18 mouse cellular contexts compared by ENCODE assay signal in genomic region chr1:51476405-51476804, GRCm38 (mm10). TPM values are rescaled to one million over a fixed set of nuclear protein-coding genes. Genes with fewer than 3 reads are reported as not detected.
A peak's percentile ranks its signal among the peaks of the same experiment; 100 is the strongest.
DNase-seq lines count a peak whose midpoint lies in the region; ATAC-seq and TF ChIP-seq lines count a peak whose summit lies in the region.
"Had no signal": no experiment of that assay in that cellular context is flagged by ENCODE, and none has a peak within 500 bp of the region (broad histone marks: within the 10 kb centered on the region; RNA-seq: fewer than 3 reads in every experiment).

No protein-coding gene starts in this region.

- TF ChIP-seq CTCF in midbrain, postnatal 0 days (IDR thresholded peaks at IDR 0.05), result no peak

- 79% methylated on average over 1 of the region's 1 CpGs for WGBS in midbrain, embryonic 11.5 days
- whole genome bisulfite sequencing in midbrain, embryonic 16.5 days, result 83% methylated on average over 1 of the region's 1 CpGs
- WGBS in midbrain, postnatal 0 days, result 86% methylated on average over 1 of the region's 1 CpGs

- H3ac ChIP-seq in myocyte (ENCODE audit: control insufficient read depth, insufficient read length), result no peak overlapping the region

- H3K79me2 ChIP-seq in myocyte (ENCODE audit: control insufficient read depth, insufficient read depth), result peaks cover 17% of the 10 kb centered on the region

- no peak overlapping the region for H3K4me2 ChIP-seq in midbrain, embryonic 11.5 days
- H3K4me2 ChIP-seq in midbrain, embryonic 16.5 days (ENCODE audit: low read length), result no peak overlapping the region
- H3K4me2 ChIP-seq in myocyte (ENCODE audit: low read depth), result peak overlapping the region; percentile 87
- H3K4me2 ChIP-seq in midbrain, postnatal 0 days (ENCODE audit: low read depth, low read length, poor library complexity, severe bottlenecking), result no peak overlapping the region

- peak; percentile 41 for DNase-seq in midbrain, embryonic 11.5 days (ENCODE audit: low spot score, missing footprints)
- DNase-seq in CD4-positive, CD25-positive, alpha-beta regulatory T cell, adult 2 months (ENCODE audit: low read depth, low spot score), result peak; percentile 64
- peak; percentile 25 for DNase-seq in T-cell, adult 2 months (ENCODE audit: low spot score)
- DNase-seq in gastrocnemius, postnatal 14 days, result no peak
- no peak for DNase-seq in midbrain, postnatal 0 days (ENCODE audit: low spot score)
- DNase-seq: cerebellum, postnatal 36 days; forebrain, postnatal 0 days; gastrocnemius, postnatal 25 days; kidney, adult 8-10 months; lung, postnatal 10 days; midbrain, embryonic 14.5 days; right cerebral cortex, postnatal 4 days; thymus, postnatal 36 days had no signal

- TF ChIP-seq POLR2A in myocyte (IDR thresholded peaks at IDR 0.05; ENCODE audit: insufficient read length, low read depth), result no peak

- no peaks in the 10 kb centered on the region for H3K36me3 ChIP-seq in midbrain, embryonic 11.5 days (ENCODE audit: control insufficient read depth, insufficient read depth, low read length)
- no peaks in the 10 kb centered on the region for H3K36me3 ChIP-seq in midbrain, embryonic 16.5 days (ENCODE audit: control insufficient read depth, insufficient read depth, low read length)
- peaks cover 29% of the 10 kb centered on the region for H3K36me3 ChIP-seq in myocyte (ENCODE audit: control insufficient read depth, insufficient read depth)
- no peaks in the 10 kb centered on the region for H3K36me3 ChIP-seq in midbrain, postnatal 0 days (ENCODE audit: insufficient read depth, low read length)
- H3K36me3 ChIP-seq: hindbrain, embryonic 13.5 days had no signal

- no peaks in the 10 kb centered on the region for H3K9me3 ChIP-seq in midbrain, embryonic 11.5 days (ENCODE audit: control insufficient read depth, low read length)
- no peaks in the 10 kb centered on the region for H3K9me3 ChIP-seq in midbrain, embryonic 16.5 days (replicated peaks; ENCODE audit: control insufficient read depth, low read length, poor library complexity, severe bottlenecking)
- no peaks in the 10 kb centered on the region for H3K9me3 ChIP-seq in midbrain, postnatal 0 days (ENCODE audit: low read length)
- H3K9me3 ChIP-seq: heart, embryonic 12.5 days; hindbrain, embryonic 13.5 days had no signal

- no peaks in the 10 kb centered on the region for H3K27me3 ChIP-seq in midbrain, embryonic 11.5 days (ENCODE audit: control insufficient read depth, insufficient read depth, low read length)
- H3K27me3 ChIP-seq in midbrain, embryonic 16.5 days (ENCODE audit: control insufficient read depth, insufficient read depth, low read depth, low read length), result no peaks in the 10 kb centered on the region
- H3K27me3 ChIP-seq in myocyte (ENCODE audit: control insufficient read depth, insufficient read depth, insufficient read length), result no peaks in the 10 kb centered on the region
- H3K27me3 ChIP-seq in midbrain, postnatal 0 days (ENCODE audit: insufficient read depth, low read length), result no peaks in the 10 kb centered on the region
- H3K27me3 ChIP-seq: heart, embryonic 12.5 days; hindbrain, embryonic 13.5 days had no signal

- ATAC-seq in midbrain, embryonic 11.5 days (ENCODE audit: low FRiP score), result no peak
- no peak for ATAC-seq in midbrain, embryonic 16.5 days
- no peak for ATAC-seq in midbrain, postnatal 0 days (ENCODE audit: low FRiP score)
- ATAC-seq: forebrain, postnatal 0 days had no signal

- no peak overlapping the region for H3K9ac ChIP-seq in midbrain, embryonic 11.5 days (ENCODE audit: low read length)
- no peak overlapping the region for H3K9ac ChIP-seq in midbrain, embryonic 16.5 days (ENCODE audit: low read depth, low read length)
- H3K9ac ChIP-seq in midbrain, postnatal 0 days (replicated peaks; ENCODE audit: low read length, poor library complexity, severe bottlenecking), result no peak overlapping the region
- H3K9ac ChIP-seq: forebrain, postnatal 0 days; heart, embryonic 12.5 days; hindbrain, embryonic 13.5 days; liver, embryonic 14.5 days had no signal

- no peak overlapping the region for H3K4me3 ChIP-seq in midbrain, embryonic 11.5 days (ENCODE audit: low read depth, low read length)
- no peak overlapping the region for H3K4me3 ChIP-seq in midbrain, embryonic 16.5 days (ENCODE audit: low read depth, low read length)
- H3K4me3 ChIP-seq in myocyte, result peak overlapping the region; percentile 91
- no peak overlapping the region for H3K4me3 ChIP-seq in midbrain, postnatal 0 days (ENCODE audit: low read depth, low read length)
- H3K4me3 ChIP-seq: hindbrain, embryonic 13.5 days had no signal

- H3K4me1 ChIP-seq in midbrain, embryonic 11.5 days (ENCODE audit: control insufficient read depth, insufficient read depth, low read length), result no peaks in the 10 kb centered on the region; the same call in 1 of the 2 replicates
- peaks cover 6% of the 10 kb centered on the region for H3K4me1 ChIP-seq in midbrain, embryonic 16.5 days (ENCODE audit: control insufficient read depth, insufficient read depth, low read length)
- H3K4me1 ChIP-seq in midbrain, postnatal 0 days (ENCODE audit: insufficient read depth, low read length), result no peaks in the 10 kb centered on the region

- H3K27ac ChIP-seq in midbrain, embryonic 11.5 days (ENCODE audit: low read depth, low read length), result no peak overlapping the region
- no peak overlapping the region for H3K27ac ChIP-seq in midbrain, embryonic 16.5 days (ENCODE audit: low read length)
- H3K27ac ChIP-seq in midbrain, postnatal 0 days (ENCODE audit: low read depth, low read length), result no peak overlapping the region
- H3K27ac ChIP-seq: hindbrain, embryonic 13.5 days; liver, embryonic 14.5 days had no signal

- intact Hi-C loops in gastrocnemius, postnatal 14 days (cut with DNase I; ENCODE audit: low total_unique reads), result no loop called here

TF ChIP-seq in myocyte, 11 proteins besides CTCF, POLR2A, EP300 and RAD21:
- TF ChIP-seq POLR2AphosphoS2 (IDR thresholded peaks at IDR 0.05; ENCODE audit: insufficient read length, low read depth) (no peak), CEBPB (IDR thresholded peaks at IDR 0.05; ENCODE audit: insufficient read depth, poor library complexity, severe bottlenecking) (no peak), REST (IDR thresholded peaks at IDR 0.05; ENCODE audit: insufficient read depth, insufficient read length) (no peak), USF1 (IDR thresholded peaks at IDR 0.05; ENCODE audit: low read depth) (no peak), SRF (IDR thresholded peaks at IDR 0.05; ENCODE audit: control insufficient read depth, insufficient read length, low read depth) (no peak), MYOD1 (IDR thresholded peaks at IDR 0.05; ENCODE audit: control insufficient read depth in 1 of 3, insufficient read length in 2 of 3, low read depth in 2 of 3) (no peak), TCF12 (IDR thresholded peaks at IDR 0.05; ENCODE audit: insufficient read depth, poor library complexity, severe bottlenecking) (no peak), MAX (IDR thresholded peaks at IDR 0.05; ENCODE audit: low read depth) (no peak), TCF3 (IDR thresholded peaks at IDR 0.05; ENCODE audit: insufficient read length, low read depth) (no peak), E2F4 (IDR thresholded peaks at IDR 0.05; ENCODE audit: insufficient read depth) (no peak), MYOG (IDR thresholded peaks at IDR 0.05; ENCODE audit: control insufficient read depth in 1 of 3, insufficient read depth in 1 of 3, insufficient read length in 2 of 3, low read depth in 2 of 3) (no peak)

RNA-seq across cellular contexts. Expression of gene Nabp1, which starts 1.8 kb away (rescaled TPM):
- polyA plus RNA-seq in midbrain, embryonic 11.5 days (2014; fragmentation: Nextera tagmentation; extraction: Ambion mirVana), result 8.1 and 9.0 TPM in 2 replicates
- polyA plus RNA-seq in midbrain, embryonic 16.5 days (2015; fragmentation: Nextera tagmentation; extraction: Ambion mirVana), result 9.6 and 10.9 TPM in 2 replicates
- polyA plus RNA-seq in myocyte (2012; fragmentation: generic; extraction: Trizol), result 21.2 TPM
- 10 to 100 TPM; 15.1 to 15.5 TPM for total RNA-seq in gastrocnemius, postnatal 14 days (2021)
- total RNA-seq in midbrain, postnatal 0 days (2014; rRNA removed), result 3.5 and 6.1 TPM in 2 replicates
- polyA plus RNA-seq in midbrain, postnatal 0 days (2015; fragmentation: Nextera tagmentation; extraction: Ambion mirVana), result 4.1 and 4.3 TPM in 2 replicates

Comparison
In these comparisons a context has a peak if more than half of its experiments do, and no peak if none do; other contexts are left out.
1. DNase-seq: peak in midbrain, embryonic 11.5 days (single experiment), CD4-positive, CD25-positive, alpha-beta regulatory T cell, adult 2 months (single experiment) and T-cell, adult 2 months (single experiment); none in gastrocnemius, postnatal 14 days (single experiment) and midbrain, postnatal 0 days (single experiment).